Mouse (Mus musculus): ENCODE measurements around the gene Fbxl13.

DNA sequence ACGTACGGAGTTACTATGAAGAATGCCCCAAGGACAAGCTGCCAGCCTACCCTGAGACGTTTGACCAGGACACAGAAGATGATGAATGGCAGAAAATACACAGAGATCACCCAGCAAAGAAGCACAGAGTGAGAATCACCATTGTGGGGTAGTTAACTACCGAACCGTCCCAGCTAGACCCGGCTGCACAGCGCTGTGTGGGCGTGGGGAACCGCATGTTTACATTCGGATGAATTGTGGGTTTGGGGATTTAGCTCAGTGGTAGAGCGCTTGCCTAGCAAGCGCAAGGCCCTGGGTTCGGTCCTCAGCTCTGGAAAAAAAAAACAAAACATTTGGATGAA, 70.3 kb downstream of the Fbxl13 start:
- no peak for TF ChIP-seq CTCF (IDR thresholded peaks at IDR 0.05; ENCODE audit: borderline replicate concordance, extremely low read depth, insufficient read depth, insufficient read length)
- no peak for TF ChIP-seq POLR2A (IDR thresholded peaks at IDR 0.05; ENCODE audit: borderline replicate concordance, extremely low read depth, insufficient read depth, insufficient read length, poor library complexity, severe bottlenecking)

Measured in brain, embryonic 14.5 days (tissue).